In genomic region chr3:144201794-144202573, GRCm38 (mm10) we compare ENCODE assay signal across 7 mouse cellular contexts. TPM values are rescaled to one million over a fixed set of nuclear protein-coding genes. Genes with fewer than 3 reads are reported as not detected.
DNase-seq lines count a peak whose midpoint lies in the region; ATAC-seq lines count a peak whose summit lies in the region.

No protein-coding gene starts in this region.

- H3K4me2 ChIP-seq in limb, embryonic 13.5 days (replicated peaks): peak overlapping the region; percentile 96
- H3K4me2 ChIP-seq in midbrain, embryonic 14.5 days (ENCODE audit: low read length): peak overlapping the region; percentile 71

- H3K36me3 ChIP-seq in limb, embryonic 13.5 days: peaks cover 20% of the 10 kb centered on the region
- H3K36me3 ChIP-seq in midbrain, embryonic 14.5 days (ENCODE audit: control insufficient read depth, insufficient read depth, low read length): no peaks in the 10 kb centered on the region

- DNase-seq in T-cell, adult 2 months (ENCODE audit: low spot score): peak; percentile 59
- peak; percentile 62 to 65 for DNase-seq in cerebellum, postnatal 14 days
- DNase-seq in gastrocnemius, postnatal 14 days: peak; percentile 88
- DNase-seq in midbrain, embryonic 14.5 days: peak; percentile 82
- DNase-seq in spleen, adult 18-20 months: peak; percentile 77 to 79

- H3K4me3 ChIP-seq in limb, embryonic 13.5 days: peak overlapping the region; percentile 72
- peak overlapping the region; percentile 66 for H3K4me3 ChIP-seq in midbrain, embryonic 14.5 days (replicated peaks; ENCODE audit: low read depth, low read length)

- 1% methylated on average over 54 of the region's 64 CpGs for WGBS in limb, embryonic 13.5 days
- under 1% methylated on average over 61 of the region's 64 CpGs for WGBS in midbrain, embryonic 14.5 days

- peak; percentile 7 for ATAC-seq in inflammation-experienced regulatory T-cells, adult 6 months
- ATAC-seq in limb, embryonic 13.5 days (ENCODE audit: low FRiP score, low read depth): peak; percentile 38
- ATAC-seq in midbrain, embryonic 14.5 days (ENCODE audit: low FRiP score, low TSS enrichment): 0 out of 2 replicates have a peak, but pooled peaks have one; percentile 10

- no peaks in the 10 kb centered on the region for H3K27me3 ChIP-seq in limb, embryonic 13.5 days
- H3K27me3 ChIP-seq in midbrain, embryonic 14.5 days (ENCODE audit: control insufficient read depth, insufficient read depth, low read length): no peaks in the 10 kb centered on the region

- peak overlapping the region; percentile 95 for H3K9ac ChIP-seq in limb, embryonic 13.5 days
- peak overlapping the region; percentile 84 for H3K9ac ChIP-seq in midbrain, embryonic 14.5 days (replicated peaks; ENCODE audit: low read length)

- H3K27ac ChIP-seq in limb, embryonic 13.5 days: peak overlapping the region; percentile 98
- H3K27ac ChIP-seq in midbrain, embryonic 14.5 days (replicated peaks; ENCODE audit: low read depth, low read length): peak overlapping the region; percentile 66

- no peaks in the 10 kb centered on the region for H3K9me3 ChIP-seq in limb, embryonic 13.5 days
- H3K9me3 ChIP-seq in midbrain, embryonic 14.5 days (ENCODE audit: control insufficient read depth, low read length): no peaks in the 10 kb centered on the region

- H3K4me1 ChIP-seq in limb, embryonic 13.5 days: peaks cover 53% of the 10 kb centered on the region
- peaks cover 36% of the 10 kb centered on the region for H3K4me1 ChIP-seq in midbrain, embryonic 14.5 days (ENCODE audit: control insufficient read depth, insufficient read depth, low read length)

- intact Hi-C loops in gastrocnemius, postnatal 14 days (cut with DNase I; ENCODE audit: low total_unique reads): no loop called here

RNA-seq across cellular contexts. Expression of gene Lmo4, which starts 3.0 kb away (rescaled TPM):
- 10 to 100 TPM; 16.2 to 19.6 TPM for total RNA-seq in gastrocnemius, postnatal 14 days (2021)
- polyA plus RNA-seq in inflammation-experienced regulatory T-cells, adult 6 months (2017; shearing (Covaris generic)): 10 to 100 TPM in 2 of 3 experiments, 1 to 10 TPM in 1; 8.6 to 12.7 (median 10.9) TPM
- polyA plus RNA-seq in limb, embryonic 13.5 days (2015; fragmentation: Nextera tagmentation; extraction: Ambion mirVana): 87.5 and 94.4 TPM in 2 replicates
- 67.5 and 87.9 TPM in 2 replicates for polyA plus RNA-seq in midbrain, embryonic 14.5 days (2014; fragmentation: Nextera tagmentation; extraction: Ambion mirVana)

Comparison
In these comparisons a context has a peak if more than half of its experiments do, and no peak if none do; other contexts are left out.
1. Peak in every context shown above with its lines: DNase-seq, ATAC-seq, H3K4me3 ChIP-seq and H3K27ac ChIP-seq.